Mouse (Mus musculus) testis, adult 2 months (tissue): ENCODE measurements around the gene Hck.

ENCODE experiments used
- CTCF ChIP-seq: fragments of 200-500 bp; IDR thresholded peaks from 2 replicates; pipeline ENCODE4 v1.5.1; 2012; ENCODE audit warnings: low read depth, mild to moderate bottlenecking, inconsistent platforms, low read length, moderate library complexity; ENCODE audit not compliant: control insufficient read depth, insufficient read depth, insufficient replicate concordance
- POLR2A ChIP-seq: fragments of 200-500 bp; IDR thresholded peaks from 2 replicates; pipeline ENCODE4 v1.6.1; 2012; ENCODE audit warnings: low read depth, mild to moderate bottlenecking, inconsistent platforms, low read length, moderate library complexity; ENCODE audit not compliant: control insufficient read depth

DNA sequence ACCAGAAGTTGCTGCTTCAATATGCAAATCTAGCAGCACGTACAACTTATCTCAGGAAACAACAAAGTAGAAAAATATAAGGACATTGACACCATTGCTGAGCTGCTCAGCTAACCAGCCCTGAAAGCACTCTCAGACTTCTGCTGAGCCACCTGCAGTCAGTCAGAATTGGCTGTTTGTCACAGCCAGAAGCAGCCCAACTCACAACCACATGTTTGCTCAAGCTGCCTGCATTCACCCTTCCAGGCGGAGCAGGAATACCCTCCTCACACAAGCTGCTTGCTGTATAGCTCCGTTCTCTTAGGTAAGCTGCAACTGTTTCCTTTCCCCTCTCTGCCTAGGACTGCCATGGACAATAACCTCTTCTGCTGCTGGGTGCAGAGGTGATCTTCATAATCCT lies 44.9 kb upstream of the Hck start:
- TF ChIP-seq CTCF (no peak), POLR2A (no peak)
